Mouse (Mus musculus): ENCODE measurements around the gene Tmem117. TPM values are rescaled to one million over a fixed set of nuclear protein-coding genes. Genes with fewer than 3 reads are reported as not detected.

Gene Tmem117
- total and polyA plus RNA-seq, 3 experiments: 0.16 TPM; not detected in 2

GRCm38 (mm10) chr15:94793455-94793854, 164.4 kb downstream of the Tmem117 start:
- ATAC-seq (ENCODE audit: extremely low read depth, insufficient number of reproducible peaks, low FRiP score, poor library complexity, severe bottlenecking): no peak
- Histone ChIP-seq H3K4me3 (ENCODE audit: low read depth, low read length) (no peak overlapping the region), H3K36me3 (replicated peaks) (no peaks in the 10 kb centered on the region), H3K4me1 (ENCODE audit: insufficient read depth, low read depth, low read length) (no peaks in the 10 kb centered on the region), H3K27me3 (ENCODE audit: insufficient read depth, low read length) (no peaks in the 10 kb centered on the region), H3K9me3 (replicated peaks) (peaks cover 24% of the 10 kb centered on the region)
- TF ChIP-seq TAL1 (conservative IDR thresholded peaks at IDR 0.05; ENCODE audit: low read depth, low read length) (no peak), CTCF (IDR thresholded peaks at IDR 0.05; ENCODE audit: low read depth, low read length) (no peak), GATA2 (IDR thresholded peaks at IDR 0.05; ENCODE audit: borderline replicate concordance, low read depth, low read length) (no peak), POLR2AphosphoS5 (IDR thresholded peaks at IDR 0.05; ENCODE audit: insufficient replicate concordance, low read depth, low read length) (no peak), GATA1 (IDR thresholded peaks at IDR 0.05; ENCODE audit: borderline replicate concordance, low read length) (no peak)
- no peak for DNase-seq (ENCODE audit: low spot score)

GRCm38 (mm10) chr15:94795484-94795883, 166.5 kb downstream of the Tmem117 start:
- Histone ChIP-seq H3K27me3 (ENCODE audit: insufficient read depth, low read length) (no peaks in the 10 kb centered on the region), H3K4me1 (ENCODE audit: insufficient read depth, low read depth, low read length) (no peaks in the 10 kb centered on the region), H3K4me3 (ENCODE audit: low read depth, low read length) (no peak overlapping the region), H3K9me3 (replicated peaks) (peaks cover 34% of the 10 kb centered on the region), H3K36me3 (replicated peaks) (no peaks in the 10 kb centered on the region)
- no peak for ATAC-seq (ENCODE audit: extremely low read depth, insufficient number of reproducible peaks, low FRiP score, poor library complexity, severe bottlenecking)
- TF ChIP-seq CTCF (IDR thresholded peaks at IDR 0.05; ENCODE audit: low read depth, low read length): no peak
- no peak for TF ChIP-seq GATA1 (IDR thresholded peaks at IDR 0.05; ENCODE audit: borderline replicate concordance, low read length)
- DNase-seq (ENCODE audit: low spot score): no peak

- H3K36me3 ChIP-seq (replicated peaks): no peaks in the 10 kb centered on the region
- H3K4me3 ChIP-seq (ENCODE audit: low read depth, low read length): no peak overlapping the region
- no peak for ATAC-seq (ENCODE audit: extremely low read depth, insufficient number of reproducible peaks, low FRiP score, poor library complexity, severe bottlenecking)
- no peaks in the 10 kb centered on the region for H3K4me1 ChIP-seq (ENCODE audit: insufficient read depth, low read depth, low read length)
- peaks cover 49% of the 10 kb centered on the region for H3K9me3 ChIP-seq (replicated peaks)
- TF ChIP-seq CTCF (IDR thresholded peaks at IDR 0.05; ENCODE audit: low read depth, low read length) (no peak), TAL1 (conservative IDR thresholded peaks at IDR 0.05; ENCODE audit: low read depth, low read length) (no peak), GATA1 (IDR thresholded peaks at IDR 0.05; ENCODE audit: borderline replicate concordance, low read length) (no peak), POLR2AphosphoS5 (IDR thresholded peaks at IDR 0.05; ENCODE audit: insufficient replicate concordance, low read depth, low read length) (no peak), GATA2 (IDR thresholded peaks at IDR 0.05; ENCODE audit: borderline replicate concordance, low read depth, low read length) (no peak)
- no peak for DNase-seq (ENCODE audit: low spot score)
- no peaks in the 10 kb centered on the region for H3K27me3 ChIP-seq (ENCODE audit: insufficient read depth, low read length)
Measured at GRCm38 (mm10) chr15:94798236-94798635, 169.2 kb downstream of the Tmem117 start.

- ATAC-seq (ENCODE audit: extremely low read depth, insufficient number of reproducible peaks, low FRiP score, poor library complexity, severe bottlenecking) (no peak), DNase-seq (ENCODE audit: low spot score) (no peak)
- H3K9me3 ChIP-seq (replicated peaks): peaks cover 56% of the 10 kb centered on the region
- no peaks in the 10 kb centered on the region for H3K36me3 ChIP-seq (replicated peaks)
- H3K4me1 ChIP-seq (ENCODE audit: insufficient read depth, low read depth, low read length): no peaks in the 10 kb centered on the region
- no peak overlapping the region for H3K4me3 ChIP-seq (ENCODE audit: low read depth, low read length)
- no peak for TF ChIP-seq GATA2 (IDR thresholded peaks at IDR 0.05; ENCODE audit: borderline replicate concordance, low read depth, low read length)
- no peak for TF ChIP-seq GATA1 (IDR thresholded peaks at IDR 0.05; ENCODE audit: borderline replicate concordance, low read length)
- TF ChIP-seq POLR2AphosphoS5 (IDR thresholded peaks at IDR 0.05; ENCODE audit: insufficient replicate concordance, low read depth, low read length): no peak
- no peak for TF ChIP-seq TAL1 (conservative IDR thresholded peaks at IDR 0.05; ENCODE audit: low read depth, low read length)
- no peak for TF ChIP-seq CTCF (IDR thresholded peaks at IDR 0.05; ENCODE audit: low read depth, low read length)
- no peaks in the 10 kb centered on the region for H3K27me3 ChIP-seq (ENCODE audit: insufficient read depth, low read length)
Measured at GRCm38 (mm10) chr15:94801462-94801861, 172.4 kb downstream of the Tmem117 start.

GRCm38 (mm10) chr15:94802820-94803219, 173.8 kb downstream of the Tmem117 start:
- Histone ChIP-seq H3K4me1 (ENCODE audit: insufficient read depth, low read depth, low read length) (no peaks in the 10 kb centered on the region), H3K36me3 (replicated peaks) (no peaks in the 10 kb centered on the region), H3K27me3 (ENCODE audit: insufficient read depth, low read length) (no peaks in the 10 kb centered on the region), H3K4me3 (ENCODE audit: low read depth, low read length) (no peak overlapping the region), H3K9me3 (replicated peaks) (peaks cover 59% of the 10 kb centered on the region)
- no peak for TF ChIP-seq GATA1 (IDR thresholded peaks at IDR 0.05; ENCODE audit: borderline replicate concordance, low read length)
- TF ChIP-seq CTCF (IDR thresholded peaks at IDR 0.05; ENCODE audit: low read depth, low read length): no peak
- TF ChIP-seq GATA2 (IDR thresholded peaks at IDR 0.05; ENCODE audit: borderline replicate concordance, low read depth, low read length): no peak
- TF ChIP-seq POLR2AphosphoS5 (IDR thresholded peaks at IDR 0.05; ENCODE audit: insufficient replicate concordance, low read depth, low read length): no peak
- TF ChIP-seq TAL1 (conservative IDR thresholded peaks at IDR 0.05; ENCODE audit: low read depth, low read length): no peak
- ATAC-seq (ENCODE audit: extremely low read depth, insufficient number of reproducible peaks, low FRiP score, poor library complexity, severe bottlenecking) (no peak), DNase-seq (ENCODE audit: low spot score) (no peak)

GRCm38 (mm10) chr15:94803624-94804342, 174.8 kb downstream of the Tmem117 start:
- TF ChIP-seq CTCF (IDR thresholded peaks at IDR 0.05; ENCODE audit: low read depth, low read length) (no peak), GATA1 (IDR thresholded peaks at IDR 0.05; ENCODE audit: borderline replicate concordance, low read length) (no peak), TAL1 (conservative IDR thresholded peaks at IDR 0.05; ENCODE audit: low read depth, low read length) (no peak), GATA2 (IDR thresholded peaks at IDR 0.05; ENCODE audit: borderline replicate concordance, low read depth, low read length) (no peak), POLR2AphosphoS5 (IDR thresholded peaks at IDR 0.05; ENCODE audit: insufficient replicate concordance, low read depth, low read length) (no peak)
- Histone ChIP-seq H3K4me1 (ENCODE audit: insufficient read depth, low read depth, low read length) (no peaks in the 10 kb centered on the region), H3K4me3 (ENCODE audit: low read depth, low read length) (no peak overlapping the region), H3K27me3 (ENCODE audit: insufficient read depth, low read length) (no peaks in the 10 kb centered on the region), H3K9me3 (replicated peaks) (peaks cover 55% of the 10 kb centered on the region), H3K36me3 (replicated peaks) (no peaks in the 10 kb centered on the region)
- DNase-seq (ENCODE audit: low spot score) (no peak), ATAC-seq (ENCODE audit: extremely low read depth, insufficient number of reproducible peaks, low FRiP score, poor library complexity, severe bottlenecking) (no peak)
